Mouse (Mus musculus) hindbrain, embryonic 10.5 days (tissue): ENCODE results near the gene Zscan10. TPM values are rescaled to one million over a fixed set of nuclear protein-coding genes. Genes with fewer than 3 reads are reported as not detected.
"Not testable (repeated sequence)": the region's sequence is repeated elsewhere in the genome, so short reads cannot be mapped to it uniquely, and the experiment has no call there.

Source experiments
- DNase-seq: peaks from one replicate; pipeline ENCODE4 v3.0.0-alpha.2; 2017; ENCODE audit warnings: low spot score
- H3K27ac ChIP-seq: fragments of 300-500 bp; sonication (generic); 2 replicates; pipeline ENCODE4 v1.5.1; 2016; ENCODE audit warnings: mild to moderate bottlenecking, moderate library complexity
- H3K27me3 ChIP-seq: fragments of 300-500 bp; sonication (generic); 2 replicates; pipeline ENCODE4 v1.6.1; 2016; ENCODE audit warnings: mild to moderate bottlenecking; ENCODE audit not compliant: poor library complexity, insufficient read depth, severe bottlenecking
- H3K36me3 ChIP-seq: fragments of 300-500 bp; sonication (generic); 2 replicates; pipeline ENCODE4 v1.6.1; 2016; ENCODE audit warnings: mild to moderate bottlenecking, moderate library complexity
- H3K4me1 ChIP-seq: fragments of 300-500 bp; sonication (generic); replicated peaks from 2 replicates; pipeline ENCODE4 v1.6.1; 2016; ENCODE audit warnings: mild to moderate bottlenecking
- H3K4me3 ChIP-seq: fragments of 300-500 bp; sonication (generic); 2 replicates; pipeline ENCODE4 v1.5.1; 2016; ENCODE audit warnings: mild to moderate bottlenecking, moderate library complexity
- H3K9me3 ChIP-seq: fragments of 300-500 bp; sonication (generic); 2 replicates; pipeline ENCODE4 v1.6.1; 2016; ENCODE audit warnings: mild to moderate bottlenecking, moderate library complexity
- WGBS: fragments of 180-500 bp; shearing (Covaris S2); methylation state at CpG from one replicate; pipeline ENCODE4 v1.1.7; 2016; 5-methylcytosine and 5-hydroxymethylcytosine counted together
- polyA plus RNA-seq: library from polyadenylated mRNA; unstranded; fragments of >200 nt; fragmentation: Nextera tagmentation; extraction: Ambion mirVana; gene quantifications from 2 replicates; pipeline ENCODE4 v1.2.1, GENCODE M21; 2016

Zscan10 gene
- polyA plus RNA-seq, 1 experiment from 2014 or later, result 0.94 TPM

- no peak for DNase-seq
- H3K4me3 ChIP-seq, result no peak overlapping the region
- no peaks in the 10 kb centered on the region for H3K9me3 ChIP-seq
- H3K27me3 ChIP-seq, result no peaks in the 10 kb centered on the region
- no peak overlapping the region for H3K27ac ChIP-seq
- H3K36me3 ChIP-seq, result peaks cover 12% of the 10 kb centered on the region
- 26% methylated on average over 5 of the region's 5 CpGs for WGBS
- peaks cover 9% of the 10 kb centered on the region for H3K4me1 ChIP-seq
These were observed 32.3 kb upstream of the Zscan10 start for GRCm38 (mm10) chr17:23568370-23568769.

GRCm38 (mm10) chr17:23570017-23570416 lies 30.6 kb upstream of the Zscan10 start:
- WGBS, result 45% methylated on average over 6 of the region's 6 CpGs
- H3K27me3 ChIP-seq, result no peaks in the 10 kb centered on the region

GRCm38 (mm10) chr17:23571084-23571483 lies 29.6 kb upstream of the Zscan10 start:
- WGBS, result 35% methylated on average over 5 of the region's 5 CpGs
- Histone ChIP-seq H3K4me3 (no peak overlapping the region), H3K4me1 (no peaks in the 10 kb centered on the region; the same call in 1 of the 2 replicates), H3K27ac (no peak overlapping the region), H3K27me3 (no peaks in the 10 kb centered on the region), H3K9me3 (peaks cover 9% of the 10 kb centered on the region; the same call in 1 of the 2 replicates), H3K36me3 (peaks cover 38% of the 10 kb centered on the region)
- no peak for DNase-seq

More at GRCm38 (mm10) chr17:23570017-23570416, 30.6 kb upstream of the Zscan10 start:
- DNase-seq, result no peak
- no peak overlapping the region for H3K4me3 ChIP-seq
- 0 out of 2 replicates have a peak, but pooled peaks cover 3% of the 10 kb centered on the region for H3K9me3 ChIP-seq
- peaks cover 3% of the 10 kb centered on the region for H3K4me1 ChIP-seq
- H3K27ac ChIP-seq, result no peak overlapping the region
- peaks cover 28% of the 10 kb centered on the region for H3K36me3 ChIP-seq

GRCm38 (mm10) chr17:23572059-23572458 lies 28.6 kb upstream of the Zscan10 start:
- H3K9me3 ChIP-seq, result peaks cover 13% of the 10 kb centered on the region; the same call in 1 of the 2 replicates
- WGBS, result 79% methylated on average over 6 of the region's 6 CpGs
- no peak for DNase-seq

DNA sequence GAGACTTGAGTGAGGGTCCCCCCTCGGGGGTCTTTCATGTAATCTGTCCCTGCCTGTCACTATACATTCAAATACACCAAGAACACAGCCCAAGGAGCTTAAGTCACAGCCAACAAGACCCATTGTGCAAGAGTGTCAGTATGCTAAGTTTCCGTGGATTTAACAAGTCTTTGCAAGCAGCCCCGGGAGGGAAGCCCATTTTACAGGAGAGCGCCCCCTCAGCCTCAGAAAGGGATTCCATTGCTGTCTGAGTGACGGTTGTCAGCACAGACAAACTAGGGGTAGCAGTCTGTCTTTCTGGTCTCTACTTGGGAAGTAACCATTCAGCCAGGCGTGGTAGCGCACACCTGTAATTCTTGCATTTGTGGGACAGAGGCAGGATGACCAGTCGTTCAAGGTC lies 26.5 kb upstream of the Zscan10 start:
- H3K4me1 ChIP-seq, result no peaks in the 10 kb centered on the region; the same call in 1 of the 2 replicates

More at GRCm38 (mm10) chr17:23572059-23572458, 28.6 kb upstream of the Zscan10 start:
- no peaks in the 10 kb centered on the region; the same call in 1 of the 2 replicates for H3K4me1 ChIP-seq
- no peaks in the 10 kb centered on the region for H3K27me3 ChIP-seq
- H3K4me3 ChIP-seq, result no peak overlapping the region
- no peak overlapping the region for H3K27ac ChIP-seq
- peaks cover 48% of the 10 kb centered on the region for H3K36me3 ChIP-seq

DNA sequence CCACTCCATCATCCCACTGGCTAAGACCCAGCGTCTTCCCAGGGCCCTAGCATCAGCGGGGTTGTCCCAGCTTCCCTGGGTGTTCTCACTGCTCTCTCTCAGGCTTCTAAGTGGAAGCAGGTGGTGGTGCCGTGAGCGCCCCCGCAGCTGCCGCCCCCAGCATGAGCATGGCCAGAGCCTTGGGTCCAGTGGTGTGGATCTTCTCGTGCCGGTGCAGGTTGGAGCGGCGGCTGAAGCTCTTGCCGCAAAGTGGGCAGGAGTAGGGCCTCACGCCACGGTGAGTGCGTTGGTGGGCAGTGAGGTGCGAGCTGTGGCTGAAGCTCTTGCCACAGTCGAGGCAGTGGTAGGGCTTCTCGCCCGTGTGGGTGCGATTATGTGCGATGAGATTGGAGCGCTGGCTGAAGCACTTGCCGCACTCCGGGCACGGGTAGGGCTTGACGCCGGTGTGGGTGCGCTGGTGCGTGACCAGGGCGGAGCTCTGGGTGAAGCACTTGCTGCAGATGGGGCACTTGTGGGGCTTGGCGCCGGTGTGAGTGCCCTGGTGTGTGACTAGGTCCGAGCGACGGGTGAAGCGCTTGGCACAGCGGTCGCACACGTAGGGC lies 24.6 kb upstream of the Zscan10 start:
- peaks cover 87% of the 10 kb centered on the region for H3K36me3 ChIP-seq
- WGBS, result 96% methylated on average over 38 of the region's 38 CpGs
- no peaks in the 10 kb centered on the region; the same call in 1 of the 2 replicates for H3K4me1 ChIP-seq
- H3K27ac ChIP-seq, result no peak overlapping the region
- no peak overlapping the region for H3K4me3 ChIP-seq
- no peaks in the 10 kb centered on the region for H3K27me3 ChIP-seq
- no peak for DNase-seq
- peaks cover 13% of the 10 kb centered on the region; the same call in 1 of the 2 replicates for H3K9me3 ChIP-seq

More for the DNA sequence above, 26.5 kb upstream of the Zscan10 start:
- H3K36me3 ChIP-seq, result peaks cover 68% of the 10 kb centered on the region
- H3K4me3 ChIP-seq, result no peak overlapping the region
- DNase-seq, result no peak
- no peaks in the 10 kb centered on the region for H3K27me3 ChIP-seq
- H3K27ac ChIP-seq, result no peak overlapping the region
- WGBS, result 93% methylated on average over 8 of the region's 8 CpGs
- peaks cover 13% of the 10 kb centered on the region; the same call in 1 of the 2 replicates for H3K9me3 ChIP-seq

DNA sequence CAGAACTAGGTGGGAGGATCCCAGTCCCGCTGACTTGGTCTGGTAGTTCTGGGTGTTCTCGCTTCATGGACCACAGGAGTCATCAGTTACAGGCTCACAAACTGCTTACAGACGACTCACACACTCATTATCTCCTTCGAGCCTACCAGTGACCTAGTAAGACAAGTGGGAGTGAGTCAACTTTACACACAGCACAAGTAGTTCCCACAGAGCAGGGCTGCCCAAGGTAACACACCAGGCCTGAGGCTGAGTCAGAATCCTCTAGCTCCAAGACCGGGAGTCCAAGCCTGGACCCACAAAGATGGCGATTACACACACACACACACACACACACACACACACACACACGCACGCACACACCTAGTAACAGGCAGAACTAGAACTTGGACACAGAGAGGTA lies 15.9 kb upstream of the Zscan10 start:
- WGBS, result 81% methylated on average over 8 of the region's 8 CpGs
- Histone ChIP-seq H3K4me1 (peaks cover 34% of the 10 kb centered on the region), H3K36me3 (peaks cover 38% of the 10 kb centered on the region), H3K27ac (no peak overlapping the region), H3K4me3 (peak overlapping the region; percentile 80), H3K9me3 (no peaks in the 10 kb centered on the region), H3K27me3 (no peaks in the 10 kb centered on the region)
- no peak for DNase-seq

GRCm38 (mm10) chr17:23585721-23586491 lies 14.8 kb upstream of the Zscan10 start:
- peaks cover 34% of the 10 kb centered on the region for H3K4me1 ChIP-seq
- WGBS, result under 1% methylated on average over 22 of the region's 22 CpGs
- no peaks in the 10 kb centered on the region for H3K27me3 ChIP-seq
- H3K4me3 ChIP-seq, result peak overlapping the region; percentile 80
- peak; percentile 73 for DNase-seq
- peak overlapping the region; percentile 89 for H3K27ac ChIP-seq
- no peaks in the 10 kb centered on the region for H3K9me3 ChIP-seq
- H3K36me3 ChIP-seq, result peaks cover 27% of the 10 kb centered on the region

GRCm38 (mm10) chr17:23587253-23587652 lies 13.4 kb upstream of the Zscan10 start:
- H3K36me3 ChIP-seq, result peaks cover 15% of the 10 kb centered on the region
- peaks cover 36% of the 10 kb centered on the region for H3K4me1 ChIP-seq
- H3K4me3 ChIP-seq, result no peak overlapping the region
- 55% methylated on average over 2 of the region's 2 CpGs for WGBS
- no peaks in the 10 kb centered on the region for H3K9me3 ChIP-seq
- no peaks in the 10 kb centered on the region for H3K27me3 ChIP-seq
- no peak for DNase-seq
- no peak overlapping the region for H3K27ac ChIP-seq

GRCm38 (mm10) chr17:23592208-23592925 lies 8.3 kb upstream of the Zscan10 start:
- Histone ChIP-seq H3K36me3 (no peaks in the 10 kb centered on the region), H3K27ac (peak overlapping the region; percentile 87), H3K4me3 (peak overlapping the region; percentile 57), H3K4me1 (peaks cover 6% of the 10 kb centered on the region; the same call in 1 of the 2 replicates), H3K27me3 (no peaks in the 10 kb centered on the region), H3K9me3 (no peaks in the 10 kb centered on the region)
- DNase-seq, result peak; percentile 96
- WGBS, result 8% methylated on average over 34 of the region's 34 CpGs

GRCm38 (mm10) chr17:23592926-23593300 lies 7.7 kb upstream of the Zscan10 start:
- Histone ChIP-seq H3K36me3 (no peaks in the 10 kb centered on the region), H3K4me3 (peak overlapping the region; percentile 57), H3K4me1 (peaks cover 6% of the 10 kb centered on the region; the same call in 1 of the 2 replicates), H3K27me3 (no peaks in the 10 kb centered on the region), H3K27ac (peak overlapping the region; percentile 87), H3K9me3 (no peaks in the 10 kb centered on the region)
- DNase-seq, result no peak
- 15% methylated on average over 13 of the region's 13 CpGs for whole genome bisulfite sequencing

DNA sequence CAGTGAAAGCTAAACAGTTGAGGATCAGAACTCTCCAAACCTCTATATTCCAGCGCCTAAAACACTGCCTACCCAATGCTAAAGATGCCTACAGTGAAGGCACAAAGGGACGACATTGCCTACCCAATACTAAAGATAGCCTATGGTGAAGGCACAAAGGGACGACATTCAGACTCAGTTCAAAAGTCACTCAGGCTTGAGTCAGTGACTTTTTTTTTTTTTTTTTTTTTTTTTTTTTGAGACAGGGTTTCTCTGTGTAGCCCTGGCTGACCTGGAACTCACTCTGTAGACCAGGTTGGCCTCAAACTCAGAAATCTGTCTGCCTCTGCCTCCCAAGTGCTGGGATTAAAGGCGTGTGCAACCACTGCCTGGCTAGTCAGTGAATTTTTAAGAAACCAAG lies 5.5 kb upstream of the Zscan10 start:
- 70% methylated on average over 4 of the region's 4 CpGs for WGBS
- H3K36me3 ChIP-seq, DNase-seq, H3K27me3 ChIP-seq, H3K4me3 ChIP-seq, H3K9me3 ChIP-seq, H3K27ac ChIP-seq: not testable (repeated sequence)
- peaks cover 25% of the 10 kb centered on the region for H3K4me1 ChIP-seq
